Mouse (Mus musculus) cerebellum, adult (tissue): ENCODE data around the gene Rps2.
"Not testable (repeated sequence)": the region's sequence is repeated elsewhere in the genome, so short reads cannot be mapped to it uniquely, and the experiment has no call there.

Experiments used
- ATAC-seq: cut with Nextera tagmentation; 2 replicates; pipeline ENCODE4 v1.9.2; 2017; ENCODE audit warnings: mild to moderate bottlenecking, moderate library complexity, mixed read lengths; ENCODE audit not compliant: insufficient number of reproducible peaks, low FRiP score, low TSS enrichment

Gene Rps2

GRCm38 (mm10) chr17:24699473-24699872, 18.4 kb upstream of the Rps2 start:
- no peak for ATAC-seq

- no peak for ATAC-seq
Observed at GRCm38 (mm10) chr17:24701251-24701650, 16.7 kb upstream of the Rps2 start.

GRCm38 (mm10) chr17:24705821-24706220, 12.1 kb upstream of the Rps2 start:
- ATAC-seq = no peak

- ATAC-seq = peak; percentile 64; the same call in 1 of the 2 replicates
Observed at GRCm38 (mm10) chr17:24706982-24707800, 10.7 kb upstream of the Rps2 start, which contains the start of gene Tbl3. Gene Tbl3 (minus strand): TSS chr17:24707660.

- no peak for ATAC-seq
Observed at GRCm38 (mm10) chr17:24707801-24708425, 10.0 kb upstream of the Rps2 start.

- no peak for ATAC-seq
Observed at GRCm38 (mm10) chr17:24708646-24709045, 9.3 kb upstream of the Rps2 start.

GRCm38 (mm10) chr17:24715556-24715955, 2.4 kb upstream of the Rps2 start:
- no peak for ATAC-seq

- no peak for ATAC-seq
Observed at GRCm38 (mm10) chr17:24716166-24716682, 1.7 kb upstream of the Rps2 start.

GRCm38 (mm10) chr17:24718938-24719337, 1.0 kb downstream of the Rps2 start:
- not testable (repeated sequence) for ATAC-seq

- peak; percentile 91 for ATAC-seq
Observed at GRCm38 (mm10) chr17:24719494-24720222, 1.7 kb downstream of the Rps2 start.

- ATAC-seq = not testable (repeated sequence)
Observed at GRCm38 (mm10) chr17:24720616-24721015, 2.7 kb downstream of the Rps2 start.

GRCm38 (mm10) chr17:24721383-24721955, 3.6 kb downstream of the Rps2 start:
- ATAC-seq = not testable (repeated sequence)

- no peak for ATAC-seq
Observed at GRCm38 (mm10) chr17:24722220-24722924, 4.5 kb downstream of the Rps2 start.

- no peak for ATAC-seq
Observed at GRCm38 (mm10) chr17:24723122-24723880, 5.4 kb downstream of the Rps2 start.

GRCm38 (mm10) chr17:24723881-24724180, 5.9 kb downstream of the Rps2 start:
- ATAC-seq = no peak; the same call in 1 of the 2 replicates

- peak; percentile 79 for ATAC-seq
Observed at GRCm38 (mm10) chr17:24724184-24724583, 6.3 kb downstream of the Rps2 start, which contains the start of gene Ndufb10. Gene Ndufb10 (minus strand): TSS chr17:24724478.

- ATAC-seq = no peak
Observed at GRCm38 (mm10) chr17:24725637-24726390, 7.9 kb downstream of the Rps2 start.

GRCm38 (mm10) chr17:24727618-24728017, 9.7 kb downstream of the Rps2 start, which contains the start of gene Rpl3l:
Gene Rpl3l (plus strand): TSS chr17:24727820.
- no peak for ATAC-seq
